Mouse (Mus musculus): ENCODE data around the gene Crtac1.

The Crtac1 gene

DNA sequence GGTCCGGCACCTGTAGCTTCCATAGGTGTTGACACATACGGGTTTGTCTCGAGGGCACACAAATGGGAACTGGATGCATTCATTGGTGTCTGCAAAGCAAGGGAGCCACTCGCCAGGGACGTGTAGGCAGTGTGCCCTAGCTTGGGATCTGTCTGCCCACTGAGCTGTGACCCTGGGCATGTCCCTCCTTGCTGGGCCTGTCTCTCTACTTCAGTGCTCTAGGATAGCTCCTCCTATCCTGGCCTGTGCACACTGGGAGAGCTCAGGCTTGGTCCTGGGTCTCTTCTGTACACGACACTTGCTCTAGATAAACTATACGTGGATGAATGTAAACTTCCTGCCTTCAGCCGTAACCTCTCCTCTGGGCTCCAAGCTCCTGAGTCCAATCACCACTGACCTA, 147.4 kb downstream of the Crtac1 start:
- no peak for DNase-seq (ENCODE audit: low spot score in 2 of 2)

DNA sequence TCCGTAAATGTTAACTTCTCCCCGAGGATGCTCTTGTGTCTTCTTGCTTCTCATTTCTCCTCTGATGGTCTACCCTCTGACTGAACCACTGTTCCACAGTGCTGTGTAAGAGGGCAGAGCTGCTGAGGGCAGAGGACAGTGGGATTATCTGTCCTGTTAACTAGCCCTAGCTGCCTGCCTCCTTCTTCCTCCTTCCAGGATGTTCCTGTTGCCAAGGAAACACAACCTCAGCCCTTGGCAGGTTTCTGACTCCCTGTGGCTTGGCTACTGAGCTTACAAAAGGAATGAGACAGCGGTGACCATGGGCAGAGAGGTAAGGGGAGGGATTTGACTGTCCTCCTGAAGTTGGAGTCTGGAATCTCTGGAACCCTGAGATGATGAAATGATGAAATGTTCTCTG, 152.0 kb downstream of the Crtac1 start:
- DNase-seq (ENCODE audit: low spot score in 2 of 2) = no peak

DNA sequence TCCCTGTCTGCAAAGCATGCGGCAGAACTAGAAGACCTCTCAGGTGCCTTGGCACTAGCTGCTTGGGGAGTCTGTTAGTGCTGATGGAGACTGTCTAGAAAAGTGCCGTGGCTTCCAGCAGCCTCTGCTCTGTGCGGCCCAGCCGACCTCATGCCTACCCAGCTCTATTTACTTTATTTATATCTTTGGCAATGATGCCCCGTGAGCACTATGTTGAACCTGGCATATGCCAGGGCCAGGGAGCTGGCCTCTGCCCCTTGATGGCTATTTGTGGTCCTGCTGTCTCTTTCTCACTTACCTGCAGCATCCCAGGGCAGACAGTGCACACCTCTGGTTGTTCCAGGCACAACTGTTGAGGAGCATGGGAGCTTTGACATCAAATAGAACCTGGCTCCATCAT, 153.1 kb downstream of the Crtac1 start:
- no peak for DNase-seq (ENCODE audit: low spot score in 2 of 2)

DNA sequence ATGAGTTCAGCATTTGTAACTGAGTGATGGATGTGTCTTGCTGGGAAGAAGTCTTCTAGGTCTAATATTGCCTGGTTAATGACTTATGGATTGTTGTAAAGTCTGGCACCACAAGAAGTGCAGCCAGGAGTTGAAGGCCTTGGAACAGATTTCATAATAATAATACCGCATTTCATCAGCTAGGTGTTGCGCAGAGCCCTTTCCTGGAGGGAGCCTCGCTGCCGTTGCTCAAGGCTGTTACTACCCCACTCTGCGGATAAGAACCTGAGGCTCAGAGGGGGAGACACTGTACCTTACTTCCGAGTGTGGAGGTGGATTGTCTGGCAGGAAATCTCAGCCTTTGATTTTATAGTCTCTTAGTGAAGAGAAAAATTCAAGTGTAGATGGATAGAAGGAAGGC, 154.3 kb downstream of the Crtac1 start:
- no peak for DNase-seq (ENCODE audit: low spot score in 2 of 2)

DNA sequence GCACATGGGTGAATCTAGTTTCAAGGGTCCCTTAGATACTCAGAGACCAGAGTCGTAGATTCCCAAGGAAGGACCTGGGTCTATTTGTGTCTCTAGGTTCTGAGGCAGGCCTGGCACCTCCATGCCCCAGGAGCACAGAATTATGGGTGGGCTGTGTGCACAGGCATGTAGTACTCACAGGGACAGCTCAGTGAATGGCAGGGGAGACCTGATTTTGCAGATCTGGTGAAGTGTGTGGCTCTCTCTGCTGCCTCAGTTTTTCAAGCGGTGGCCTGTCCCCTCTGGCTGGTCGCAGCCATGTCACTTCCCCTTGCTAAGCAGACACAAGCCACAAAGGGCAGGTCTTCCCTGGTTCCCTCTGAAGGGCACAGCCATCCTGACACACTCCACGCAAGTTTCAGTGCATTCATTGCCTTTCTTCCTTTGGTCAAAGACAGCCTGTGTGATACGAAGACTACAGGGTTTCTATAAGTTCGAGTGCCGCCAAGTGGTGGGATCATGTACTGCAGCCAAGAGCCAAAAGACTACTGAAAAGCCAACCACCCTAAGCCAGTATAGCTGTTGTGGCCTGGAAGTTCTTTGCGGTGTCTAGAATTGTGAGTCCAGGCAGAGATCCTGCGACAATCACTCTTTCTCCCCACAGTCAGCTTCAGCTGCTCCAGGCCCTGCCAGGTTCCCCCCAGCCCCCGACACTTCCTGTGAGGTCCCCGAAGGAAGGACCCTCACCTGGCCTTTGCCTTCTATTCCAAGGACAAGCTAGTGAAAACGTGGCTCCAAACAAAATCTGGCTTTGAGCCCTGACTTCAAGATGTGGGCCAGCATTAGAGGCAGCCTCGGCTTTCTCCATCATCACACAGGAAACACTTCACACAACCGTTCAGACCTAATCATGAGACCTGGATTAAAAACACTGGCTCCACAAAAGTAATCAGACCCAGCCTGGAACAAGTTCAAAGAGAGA, 159.3 kb downstream of the Crtac1 start:
- peak in 1 of 2 experiments; percentile 48 for DNase-seq (ENCODE audit: low spot score in 2 of 2)

DNA sequence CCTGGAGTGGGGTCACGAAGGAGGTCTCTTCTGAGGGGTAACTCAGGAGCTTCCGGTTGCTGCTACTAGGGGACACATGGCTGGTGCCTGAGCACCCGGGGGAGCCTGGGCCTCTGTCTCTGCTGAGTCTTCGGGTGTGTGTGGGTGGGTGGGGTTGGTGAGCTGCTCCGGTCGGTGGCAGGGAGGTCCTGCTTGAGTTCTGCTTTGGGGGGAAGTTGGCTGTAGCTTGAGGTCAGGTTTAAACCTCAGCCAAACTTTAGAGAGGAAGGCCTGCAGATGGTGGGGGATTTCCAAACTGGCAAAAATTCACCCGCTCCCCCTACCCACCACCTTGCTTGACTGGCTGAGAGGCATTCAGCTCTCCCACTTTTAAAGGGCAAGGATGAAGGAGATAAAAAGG, 160.4 kb downstream of the Crtac1 start:
- no peak for DNase-seq (ENCODE audit: low spot score in 2 of 2)

DNA sequence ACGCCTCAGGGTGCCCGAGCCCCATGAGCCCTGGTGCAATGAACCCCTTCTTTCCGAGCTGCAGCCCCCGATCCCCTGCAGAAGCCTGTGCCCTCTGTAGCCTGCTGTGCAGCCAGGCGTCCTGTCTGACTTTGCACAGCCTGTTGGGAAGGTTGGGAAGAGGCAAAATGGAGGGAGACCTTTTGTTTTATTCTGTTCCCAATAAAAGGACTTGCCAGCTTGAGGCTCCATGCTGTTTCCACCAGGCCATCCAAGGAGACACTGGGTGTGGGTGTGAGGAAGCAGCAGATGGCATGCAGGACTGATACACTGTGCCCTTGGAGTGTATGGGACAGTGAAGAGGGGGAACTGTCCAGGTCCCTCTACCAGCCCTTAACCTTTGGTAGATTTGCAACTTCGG, 161.5 kb downstream of the Crtac1 start:
- DNase-seq (ENCODE audit: low spot score in 2 of 2) = no peak

DNA sequence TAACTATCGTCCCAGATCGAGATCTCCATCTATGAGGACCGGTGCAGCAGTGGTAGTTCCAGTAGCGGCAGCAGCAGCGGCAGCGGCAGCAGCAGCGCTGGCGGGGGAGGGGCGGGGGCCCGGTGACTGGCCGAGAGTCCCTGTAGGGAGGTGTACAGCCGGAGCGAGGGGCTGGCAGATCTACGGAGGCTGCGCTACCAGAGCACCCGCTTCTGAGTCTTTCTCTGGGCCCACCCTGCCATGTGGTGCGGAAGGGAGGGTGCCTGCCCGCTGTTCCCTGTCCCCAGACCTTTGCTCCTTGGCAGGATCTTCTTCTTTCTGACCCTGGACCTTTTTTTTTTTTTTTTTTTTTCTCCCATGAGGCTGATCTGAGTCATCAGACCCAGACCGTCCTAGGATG, 163.2 kb downstream of the Crtac1 start:
- no peak for DNase-seq (ENCODE audit: low spot score in 2 of 2)

DNA sequence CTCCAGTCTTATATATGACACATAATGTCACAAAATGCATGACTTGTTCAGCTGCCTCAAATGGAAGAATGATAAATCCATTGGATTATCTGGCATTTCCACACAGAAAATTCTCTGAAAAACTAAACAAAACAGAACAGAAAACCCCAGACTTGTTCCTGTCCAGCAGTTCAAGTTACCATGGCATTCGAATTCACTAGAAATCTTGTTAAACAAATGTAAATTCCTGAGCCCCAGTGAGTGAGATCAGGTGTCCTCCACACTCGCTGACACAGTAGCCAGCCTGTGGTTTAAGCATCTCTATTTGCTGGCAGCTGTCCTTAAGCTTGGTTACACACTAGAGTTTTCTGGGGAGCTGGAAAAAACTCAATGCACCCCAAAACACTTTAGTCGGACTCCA, 168.1 kb downstream of the Crtac1 start:
- DNase-seq (ENCODE audit: low spot score in 2 of 2) = no peak

DNA sequence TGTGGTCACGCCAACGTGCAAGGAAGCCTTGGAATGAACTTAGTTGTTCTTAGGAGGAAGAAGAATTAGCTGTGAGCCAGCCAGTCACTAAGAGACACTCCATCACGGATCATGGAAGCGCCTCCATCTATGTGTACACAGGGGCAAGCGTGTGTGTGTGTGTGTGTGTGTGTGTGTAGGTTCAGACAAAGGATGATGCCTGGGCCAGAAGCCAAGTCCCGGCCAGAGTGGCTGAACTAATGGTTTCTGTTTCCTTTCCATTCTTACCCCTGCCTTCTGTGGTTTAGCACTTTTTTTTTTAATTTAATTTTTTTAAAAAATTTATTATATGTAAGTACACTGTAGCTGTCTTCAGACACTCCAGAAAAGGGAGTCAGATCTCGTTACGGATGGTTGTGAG, 171.1 kb downstream of the Crtac1 start:
- DNase-seq (ENCODE audit: low spot score in 2 of 2) = no peak

DNA sequence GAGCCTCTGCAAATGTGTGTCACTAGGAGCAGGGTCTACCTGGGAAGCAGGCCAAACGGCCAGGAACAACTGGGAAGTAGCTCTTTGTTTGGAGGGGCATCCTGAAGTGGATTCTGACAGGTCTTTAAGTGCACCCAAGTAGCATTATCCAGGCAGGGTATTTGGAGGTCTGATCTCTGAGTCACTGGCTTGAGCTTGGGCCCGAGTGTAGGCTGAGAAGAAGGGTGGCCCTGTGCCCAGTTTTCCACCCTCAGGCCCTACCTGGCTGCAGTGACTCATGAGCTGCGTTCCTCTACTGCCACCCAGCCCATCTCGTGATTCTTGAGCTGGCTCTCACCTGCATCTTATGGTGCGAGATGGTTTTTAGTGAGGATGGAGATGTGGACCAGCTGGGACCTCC, 173.0 kb downstream of the Crtac1 start:
- no peak for DNase-seq (ENCODE audit: low spot score in 2 of 2)

DNA sequence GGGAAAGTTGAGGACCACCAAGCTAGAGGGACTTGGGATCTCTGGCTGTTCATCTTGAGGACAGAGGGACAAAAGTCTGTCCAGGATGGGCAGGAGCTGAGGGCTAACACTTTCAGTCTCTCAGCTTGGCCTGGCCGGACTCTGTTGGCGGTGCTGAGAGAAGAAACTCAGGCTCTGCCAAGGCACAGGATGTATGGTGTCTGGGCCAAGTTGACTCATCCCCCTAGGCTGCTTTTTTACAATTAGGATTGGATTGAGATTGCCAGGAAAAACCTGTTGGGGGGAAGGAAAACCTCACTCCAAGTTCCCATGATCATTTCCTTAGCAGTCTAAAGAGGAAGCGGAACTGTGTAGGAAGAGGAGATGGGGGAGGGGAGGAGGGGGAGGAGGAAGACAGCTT, 173.6 kb downstream of the Crtac1 start:
- DNase-seq (ENCODE audit: low spot score in 2 of 2) = no peak

DNA sequence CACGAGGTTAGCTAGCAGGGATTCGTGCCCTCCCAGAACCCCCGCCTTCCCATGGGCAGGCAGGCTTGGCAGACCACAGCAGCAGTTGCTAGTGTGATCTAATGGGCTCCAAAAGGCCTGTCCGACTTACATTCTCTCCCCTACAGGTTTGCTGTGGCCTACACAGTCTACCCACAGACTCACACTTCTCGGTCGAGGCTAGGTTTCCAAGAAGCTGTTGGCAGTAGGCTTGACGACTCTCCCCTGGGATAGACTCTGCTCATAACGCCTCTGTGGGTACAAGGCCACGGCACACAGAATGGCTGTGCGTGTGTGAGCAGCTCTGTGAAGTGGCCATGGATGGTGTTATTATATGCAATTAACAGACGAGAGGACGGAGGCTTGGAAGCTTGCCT, 174.3 kb downstream of the Crtac1 start:
- no peak for DNase-seq (ENCODE audit: low spot score in 2 of 2)

DNA sequence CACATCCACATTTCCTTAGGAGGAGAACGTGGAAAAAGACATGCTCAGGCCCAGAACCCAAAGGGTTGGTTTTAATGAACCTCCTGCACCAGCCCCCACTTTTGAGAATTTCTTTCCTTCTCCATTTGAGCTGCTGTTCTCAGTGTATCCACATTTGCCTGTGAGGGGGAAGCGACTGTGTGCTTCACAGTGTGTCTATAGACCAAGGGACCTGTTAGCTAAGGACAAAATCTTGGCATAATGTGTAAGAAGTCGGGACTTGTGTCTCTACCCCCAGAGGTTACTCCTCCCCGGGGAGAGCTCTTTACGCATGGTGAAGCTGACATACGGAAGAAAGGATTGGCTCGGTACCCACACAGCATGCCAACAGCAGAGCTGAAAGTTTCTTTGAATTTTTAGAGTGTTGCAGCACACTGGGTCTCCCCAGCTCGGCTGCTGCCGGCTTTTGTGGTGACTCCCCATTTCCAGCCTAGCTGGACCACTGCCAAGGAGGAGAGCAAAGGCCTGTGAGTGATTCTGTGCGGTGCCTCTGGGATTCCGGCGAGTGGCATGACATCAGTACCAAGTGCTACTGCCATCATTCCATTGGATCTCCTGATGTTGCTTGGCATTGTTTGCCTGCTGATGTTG, 174.9 kb downstream of the Crtac1 start:
- DNase-seq (ENCODE audit: low spot score in 2 of 2) = no peak

DNA sequence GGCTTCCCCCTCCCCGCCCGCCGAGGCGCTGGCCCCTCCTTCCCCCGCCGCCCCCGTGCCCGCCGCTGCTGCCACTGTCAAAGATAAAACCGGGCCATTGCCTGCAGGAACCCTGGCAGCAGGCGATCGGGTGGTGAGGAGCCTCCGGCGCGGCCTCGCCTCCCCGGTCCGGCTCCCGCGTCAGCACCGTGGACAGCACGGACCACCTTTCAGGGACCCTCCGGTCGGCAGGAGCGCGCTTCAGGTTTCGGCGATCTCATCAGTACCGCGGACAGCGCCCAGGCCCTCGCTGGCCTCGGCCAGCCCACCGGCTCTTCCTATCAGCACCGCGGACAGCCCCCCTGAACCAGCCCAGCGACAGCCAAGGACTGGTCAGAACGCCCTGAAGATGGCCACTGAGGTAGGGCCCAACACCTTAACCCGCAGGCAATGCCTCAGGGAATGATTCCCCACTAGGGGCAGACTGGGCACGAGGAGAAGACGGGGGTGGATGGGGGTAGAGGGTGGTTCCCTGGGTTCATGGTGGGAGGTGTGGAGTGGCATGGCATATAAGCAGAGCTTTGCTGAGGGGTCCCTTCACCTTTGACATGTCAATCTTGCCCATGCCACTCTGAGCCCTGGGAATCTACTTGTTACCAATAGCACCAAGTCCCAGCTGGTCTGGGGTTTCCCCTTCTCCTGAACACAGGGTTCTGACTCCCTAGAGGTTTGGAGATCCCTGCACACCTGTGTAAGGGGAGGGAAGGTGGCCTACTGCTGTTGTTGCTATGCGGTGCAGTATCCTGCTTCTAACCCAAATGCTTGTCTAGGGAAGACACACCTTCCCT, 175.6 kb downstream of the Crtac1 start:
- DNase-seq (ENCODE audit: low spot score in 2 of 2) = peak; percentile 15 to 48

DNA sequence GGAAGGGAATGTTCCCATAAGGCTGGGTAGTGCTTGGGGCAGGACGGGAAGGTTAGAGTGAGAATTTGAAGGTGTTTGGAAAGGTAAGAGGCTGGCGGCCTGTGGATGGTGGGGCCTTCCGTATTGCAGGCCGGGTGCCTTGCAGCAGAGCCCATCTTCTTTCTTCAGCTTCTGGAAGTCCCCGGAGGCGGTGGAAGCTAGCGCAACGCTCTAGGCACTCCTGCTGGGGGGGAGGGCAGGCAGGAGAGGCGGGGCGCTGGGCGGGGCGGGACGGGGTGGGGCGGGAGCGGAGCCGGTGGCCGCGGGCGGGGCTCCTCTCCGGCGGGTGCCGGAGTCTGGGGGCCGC, 176.2 kb downstream of the Crtac1 start:
- DNase-seq (ENCODE audit: low spot score in 2 of 2) = no peak

DNA sequence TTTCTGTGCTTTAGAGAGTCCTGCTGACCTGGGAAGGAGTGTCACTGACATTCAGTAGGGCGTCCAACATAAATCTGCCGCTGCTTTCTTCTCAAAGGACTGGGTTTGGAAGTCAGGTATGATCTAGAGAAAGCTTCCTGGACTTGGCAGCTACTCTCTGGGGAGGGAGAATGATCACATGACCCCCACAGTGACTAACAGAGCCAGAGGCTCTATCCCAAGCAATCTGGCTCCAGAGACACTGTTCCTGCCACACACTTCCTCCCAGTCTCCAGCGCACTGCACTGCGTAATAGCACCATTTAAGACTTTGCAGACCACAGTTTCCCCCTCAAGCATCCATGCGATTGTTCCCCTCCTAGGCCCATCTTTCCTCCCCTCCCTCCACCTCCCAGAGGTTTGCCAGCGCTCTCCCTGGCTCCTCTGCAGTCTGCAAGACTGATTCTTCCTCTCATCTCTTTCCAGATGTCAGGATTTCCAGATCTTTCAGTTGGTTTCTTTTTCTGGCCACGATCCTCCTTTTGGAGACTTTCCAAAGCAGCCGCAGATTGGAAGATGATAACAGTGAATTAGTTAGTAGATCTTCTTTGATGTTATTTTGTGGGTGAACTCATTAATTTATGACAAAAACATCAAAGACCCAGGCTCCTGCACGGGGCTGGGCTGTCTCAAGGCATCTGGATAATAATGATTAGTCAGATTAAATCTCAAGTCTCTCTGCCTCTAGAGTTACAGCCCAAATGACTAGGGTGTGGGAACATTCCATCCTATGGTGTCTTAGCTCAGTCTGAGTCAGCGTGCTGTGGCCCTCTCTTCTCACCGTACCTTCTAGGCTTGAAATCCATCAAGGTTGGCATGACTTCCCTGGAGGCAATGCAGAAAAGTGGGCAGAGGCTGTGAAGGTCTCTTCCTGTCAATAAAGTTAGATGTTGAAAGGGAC, 181.3 kb downstream of the Crtac1 start:
- no peak for DNase-seq (ENCODE audit: low spot score in 2 of 2)

DNA sequence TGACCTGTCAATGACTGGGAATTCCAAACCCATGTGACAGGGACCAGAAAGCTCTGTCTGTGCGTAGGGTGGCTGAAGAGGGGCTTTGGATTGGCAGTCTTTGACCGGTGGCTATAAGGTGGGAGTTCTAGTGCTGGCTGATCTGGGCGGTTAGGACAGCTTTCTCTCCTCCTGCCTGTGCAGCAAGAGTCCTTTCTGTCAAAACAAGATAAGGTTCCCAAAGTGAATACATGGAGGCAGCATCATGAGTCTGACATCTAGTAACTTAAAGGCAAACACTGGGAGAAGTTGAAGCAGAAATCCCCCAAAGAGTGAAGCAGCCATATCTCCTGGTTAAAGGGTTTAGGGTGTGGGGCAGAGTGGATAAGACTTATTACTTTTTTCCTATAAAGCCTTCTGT, 184.1 kb downstream of the Crtac1 start, which contains the start of gene Golga7b:
Gene Golga7b, plus strand, starts transcription at position 56 of the 400 bp plus-strand sequence.
- DNase-seq (ENCODE audit: low spot score in 2 of 2) = no peak

DNA sequence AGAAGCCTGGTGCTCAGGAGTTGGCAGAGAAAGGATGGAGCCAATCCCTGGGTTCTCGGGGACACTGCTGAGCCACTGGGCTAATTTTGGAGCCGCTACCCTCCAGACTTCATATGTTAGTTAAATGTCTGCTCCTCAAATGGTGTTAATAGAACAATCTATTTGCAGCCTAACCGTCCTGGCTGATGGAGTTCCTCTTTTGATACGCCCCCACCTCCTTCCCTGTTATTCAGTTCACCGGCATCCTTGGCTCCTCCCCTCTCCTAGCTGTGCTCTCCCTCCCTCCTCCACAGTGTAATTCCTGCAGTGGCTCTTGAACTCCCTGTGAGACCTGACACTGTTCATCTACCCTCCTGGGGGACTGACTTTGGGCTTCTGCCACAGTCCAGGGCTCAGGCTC, 185.0 kb downstream of the Crtac1 start:
- no peak for DNase-seq (ENCODE audit: low spot score in 2 of 2)

DNA sequence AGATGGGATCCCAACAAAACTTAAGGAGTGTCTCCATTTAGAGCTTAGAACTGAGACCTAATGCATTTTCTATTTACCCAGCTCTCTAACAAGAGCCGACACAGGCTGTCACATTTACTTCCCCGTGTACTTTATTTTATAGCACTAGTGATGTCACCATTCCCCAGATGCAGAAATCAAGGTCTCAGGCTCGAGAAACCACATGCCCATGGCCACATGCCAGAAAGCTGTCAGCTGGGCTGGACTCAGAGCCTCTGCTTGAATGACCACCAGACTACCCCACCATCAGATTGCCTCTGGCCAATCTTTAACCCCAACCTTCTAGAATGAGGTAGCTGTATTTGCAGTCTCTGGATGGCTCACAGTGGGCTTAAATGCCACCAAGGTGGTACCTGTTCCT, 188.2 kb downstream of the Crtac1 start:
- no peak for DNase-seq (ENCODE audit: low spot score in 2 of 2)

DNA sequence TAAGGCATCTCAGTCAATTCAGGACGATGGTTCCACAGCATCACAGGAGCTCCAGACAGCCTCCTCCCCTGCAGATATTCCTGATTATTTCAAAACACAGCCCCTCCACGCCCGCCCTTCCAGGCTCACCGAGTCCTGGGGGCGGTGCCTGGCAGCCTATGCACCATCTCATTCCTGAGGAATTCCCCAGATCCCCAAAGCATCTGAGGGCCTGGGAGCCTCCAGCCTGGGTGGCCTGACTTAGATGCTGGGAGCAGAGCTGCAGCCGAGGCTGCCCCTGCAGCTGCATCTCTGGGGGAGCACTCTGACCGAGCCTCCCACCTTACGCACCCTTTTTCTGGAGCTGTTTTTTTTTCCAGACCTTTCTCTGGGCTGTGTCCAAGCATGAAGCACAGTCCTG, 190.7 kb downstream of the Crtac1 start:
- DNase-seq (ENCODE audit: low spot score in 2 of 2) = no peak
